Mouse (Mus musculus) spleen, adult 2 months (tissue): ENCODE measurements around the gene Oprm1. TPM values are rescaled to one million over a fixed set of nuclear protein-coding genes. Genes with fewer than 3 reads are reported as not detected.

ENCODE experiments used
- DNase-seq, 2 experiments: peaks; one replicate each; pipeline versions ENCODE4 v3.0.0 to v3.0.0-alpha.2; 2012 to 2021; ENCODE audit warnings: low spot score in 2 of 2, low read depth in 1 of 2
- H3K27ac ChIP-seq: fragments of 200-500 bp; 2 replicates; pipeline ENCODE4 v1.5.1; 2012; ENCODE audit warnings: low read length, inconsistent platforms; ENCODE audit not compliant: insufficient read depth
- H3K27me3 ChIP-seq: fragments of 200-500 bp; 2 replicates; pipeline ENCODE4 v1.6.1; 2012; ENCODE audit warnings: mild to moderate bottlenecking, moderate library complexity, low read length, inconsistent platforms; ENCODE audit not compliant: control insufficient read depth, insufficient read depth
- H3K36me3 ChIP-seq: fragments of 200-500 bp; 2 replicates; pipeline ENCODE4 v1.6.1; 2012; ENCODE audit warnings: mild to moderate bottlenecking, low read length, inconsistent platforms; ENCODE audit not compliant: control insufficient read depth, insufficient read depth
- H3K4me1 ChIP-seq: fragments of 200-500 bp; 2 replicates; pipeline ENCODE4 v1.6.1; 2011; ENCODE audit warnings: inconsistent platforms; ENCODE audit not compliant: control insufficient read depth, insufficient read depth, insufficient read length
- H3K4me3 ChIP-seq: fragments of 200-500 bp; 2 replicates; pipeline ENCODE4 v1.5.1; 2011; ENCODE audit warnings: mild to moderate bottlenecking, inconsistent platforms; ENCODE audit not compliant: insufficient read depth, insufficient read length; ENCODE audit errors: extremely low read depth
- CTCF ChIP-seq: fragments of 200-500 bp; IDR thresholded peaks from 2 replicates; pipeline ENCODE4 v1.5.1; 2011; ENCODE audit warnings: mild to moderate bottlenecking, inconsistent platforms; ENCODE audit not compliant: insufficient read depth, insufficient read length, insufficient replicate concordance; ENCODE audit errors: extremely low read depth
- POLR2A ChIP-seq: fragments of 200-500 bp; IDR thresholded peaks from 2 replicates; pipeline ENCODE4 v1.6.1; 2011; ENCODE audit warnings: low read depth, low read length, inconsistent platforms
- WGBS: fragments of 180-500 bp; shearing (Covaris S2); methylation state at CpG from one replicate; pipeline ENCODE4 v1.1.7; 2018; 5-methylcytosine and 5-hydroxymethylcytosine counted together
- polyA plus RNA-seq: library from polyadenylated mRNA; depleted of rRNA; stranded (reverse); fragments of >200 nt; gene quantifications from 2 replicates; pipeline ENCODE4 v1.2.3, GENCODE M21; 2012

Oprm1 gene
- polyA plus RNA-seq, 1 experiment, result not detected

GRCm38 (mm10) chr10:6890348-6891009 is 132.2 kb downstream of the Oprm1 start:
- Histone ChIP-seq H3K4me1 (no peaks in the 10 kb centered on the region), H3K36me3 (no peaks in the 10 kb centered on the region), H3K27ac (no peak overlapping the region), H3K27me3 (no peaks in the 10 kb centered on the region), H3K4me3 (no peak overlapping the region)
- 74% methylated on average over 5 of the region's 5 CpGs for WGBS
- no peak for TF ChIP-seq POLR2A
- no peak for TF ChIP-seq CTCF
- no peak for DNase-seq

DNA sequence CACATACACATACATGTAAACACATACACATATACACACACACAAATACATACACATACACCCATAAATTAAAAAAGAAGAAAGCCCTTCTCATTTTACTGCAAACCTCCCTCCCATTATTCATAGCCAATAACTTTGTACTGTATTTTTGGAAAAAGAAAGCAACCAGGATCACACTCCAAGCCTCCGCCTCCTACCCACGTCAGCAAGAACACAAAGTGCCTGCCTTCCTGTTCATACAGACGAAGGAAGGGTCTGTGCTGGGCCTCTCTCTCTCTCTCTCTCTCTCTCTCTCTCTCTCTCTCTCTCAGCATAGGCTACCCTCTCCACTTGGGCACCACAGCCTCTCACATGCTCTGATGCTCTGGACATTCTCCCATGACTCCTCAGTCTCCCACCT is 137.5 kb downstream of the Oprm1 start:
- H3K27ac ChIP-seq, result no peak overlapping the region
- H3K4me1 ChIP-seq, result no peaks in the 10 kb centered on the region
- peaks cover 2% of the 10 kb centered on the region; the same call in 1 of the 2 replicates for H3K36me3 ChIP-seq
- no peak for DNase-seq
- no peak overlapping the region for H3K4me3 ChIP-seq
- TF ChIP-seq CTCF (no peak), POLR2A (no peak)
- WGBS, result 75% methylated on average over 3 of the region's 3 CpGs
- H3K27me3 ChIP-seq, result no peaks in the 10 kb centered on the region

GRCm38 (mm10) chr10:6896659-6897303 is 138.5 kb downstream of the Oprm1 start:
- Histone ChIP-seq H3K36me3 (peaks cover 2% of the 10 kb centered on the region; the same call in 1 of the 2 replicates), H3K27me3 (no peaks in the 10 kb centered on the region), H3K4me3 (no peak overlapping the region), H3K4me1 (no peaks in the 10 kb centered on the region), H3K27ac (no peak overlapping the region)
- TF ChIP-seq POLR2A (no peak), CTCF (no peak)
- DNase-seq, result no peak
- 90% methylated on average over 3 of the region's 3 CpGs for WGBS

- Histone ChIP-seq H3K4me3 (no peak overlapping the region), H3K36me3 (peaks cover 2% of the 10 kb centered on the region; the same call in 1 of the 2 replicates), H3K27me3 (no peaks in the 10 kb centered on the region), H3K4me1 (peaks cover 2% of the 10 kb centered on the region; the same call in 1 of the 2 replicates), H3K27ac (no peak overlapping the region)
- 83% methylated on average over 4 of the region's 4 CpGs for WGBS
- TF ChIP-seq POLR2A (no peak), CTCF (no peak)
- DNase-seq, result no peak
Observed at GRCm38 (mm10) chr10:6900126-6900525, 141.8 kb downstream of the Oprm1 start.

GRCm38 (mm10) chr10:6901819-6902393 is 143.6 kb downstream of the Oprm1 start:
- WGBS, result 94% methylated on average over 3 of the region's 3 CpGs
- TF ChIP-seq POLR2A, result no peak
- Histone ChIP-seq H3K4me1 (peaks cover 2% of the 10 kb centered on the region; the same call in 1 of the 2 replicates), H3K27ac (no peak overlapping the region), H3K36me3 (peaks cover 2% of the 10 kb centered on the region; the same call in 1 of the 2 replicates), H3K27me3 (no peaks in the 10 kb centered on the region), H3K4me3 (no peak overlapping the region)
- no peak for DNase-seq

DNA sequence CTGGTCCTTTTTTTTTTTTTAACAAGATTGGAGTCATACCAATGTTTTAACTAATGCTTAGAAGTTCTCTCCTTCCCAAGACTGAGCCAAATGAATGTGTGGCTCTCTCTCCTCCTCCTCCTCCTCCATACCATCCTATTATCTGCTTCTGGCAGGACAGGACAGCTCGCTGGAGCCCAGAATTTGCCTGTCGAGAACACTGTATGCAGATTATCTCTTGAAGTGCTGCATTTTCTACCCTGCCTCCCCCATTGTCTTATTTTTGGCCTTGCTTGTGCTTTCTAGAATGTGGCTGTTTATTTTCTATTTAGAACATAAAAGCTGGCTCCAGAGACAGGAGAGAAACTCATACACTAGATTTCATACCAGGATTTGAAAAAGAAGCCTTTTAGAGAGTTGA is 151.5 kb downstream of the Oprm1 start:
- WGBS, result 78% methylated on average over 2 of the region's 2 CpGs
- no peak for TF ChIP-seq POLR2A
- no peak for TF ChIP-seq CTCF
- H3K27me3 ChIP-seq, result no peaks in the 10 kb centered on the region
- H3K4me1 ChIP-seq, result no peaks in the 10 kb centered on the region
- DNase-seq, result no peak
- H3K36me3 ChIP-seq, result no peaks in the 10 kb centered on the region; the same call in 1 of the 2 replicates
- H3K27ac ChIP-seq, result no peak overlapping the region
- no peak overlapping the region for H3K4me3 ChIP-seq

GRCm38 (mm10) chr10:6915991-6916390 is 157.7 kb downstream of the Oprm1 start:
- Histone ChIP-seq H3K36me3 (peaks cover 5% of the 10 kb centered on the region), H3K27ac (no peak overlapping the region), H3K27me3 (no peaks in the 10 kb centered on the region), H3K4me1 (no peaks in the 10 kb centered on the region), H3K4me3 (no peak overlapping the region)
- no peak for DNase-seq
- TF ChIP-seq POLR2A (no peak), CTCF (no peak)
- 73% methylated on average over 1 of the region's 1 CpGs for WGBS
